Mouse (Mus musculus) kidney, embryonic 14.5 days (tissue): ENCODE measurements at regions not wholly inside any gene's neighbourhood (a gene's known extent, or its start where the extent isn't known, plus 50 kb on each side); places are given as distances from the start of the nearest gene placed in this dataset.

ENCODE experiments used
- ATAC-seq: fragments of 200-750 bp; cut with Nextera tagmentation; 2 replicates; pipeline ENCODE4 v1.8.0; 2017; ENCODE audit warnings: moderate number of reproducible peaks, mild to moderate bottlenecking, moderate TSS enrichment, moderate library complexity; ENCODE audit not compliant: low FRiP score, low TSS enrichment
- H3K27ac ChIP-seq: fragments of 300-500 bp; sonication (generic); 2 replicates; pipeline ENCODE4 v1.5.1; 2014; ENCODE audit warnings: low read depth, mild to moderate bottlenecking, low read length, moderate library complexity, mixed read lengths
- H3K27me3 ChIP-seq: fragments of 300-500 bp; sonication (generic); 2 replicates; pipeline ENCODE4 v1.6.1; 2014; ENCODE audit warnings: mild to moderate bottlenecking, low read length; ENCODE audit not compliant: control insufficient read depth, insufficient read depth
- H3K36me3 ChIP-seq: fragments of 300-500 bp; sonication (generic); 2 replicates; pipeline ENCODE4 v1.6.1; 2014; ENCODE audit warnings: low read length, mixed read lengths; ENCODE audit not compliant: control insufficient read depth, insufficient read depth
- H3K4me1 ChIP-seq: fragments of 300-500 bp; sonication (generic); 2 replicates; pipeline ENCODE4 v1.6.1; 2014; ENCODE audit warnings: low read length, mixed read lengths; ENCODE audit not compliant: control insufficient read depth, insufficient read depth
- H3K4me2 ChIP-seq: fragments of 300-500 bp; sonication (generic); replicated peaks from 2 replicates; pipeline ENCODE4 v1.6.1; 2014; ENCODE audit warnings: low read depth, mild to moderate bottlenecking, low read length
- H3K4me3 ChIP-seq: fragments of 300-500 bp; sonication (generic); 2 replicates; pipeline ENCODE4 v1.5.1; 2014; ENCODE audit warnings: mild to moderate bottlenecking, low read length
- H3K9ac ChIP-seq: fragments of 300-500 bp; sonication (generic); 2 replicates; pipeline ENCODE4 v1.6.1; 2014; ENCODE audit warnings: low read depth, mild to moderate bottlenecking, low read length, moderate library complexity
- H3K9me3 ChIP-seq: fragments of 300-500 bp; sonication (generic); 2 replicates; pipeline ENCODE4 v1.6.1; 2016; ENCODE audit warnings: low read length; ENCODE audit not compliant: control insufficient read depth
- WGBS: fragments of 180-500 bp; shearing (Covaris S2); extraction: QIAGEN DNeasy Blood & Tissue Kit; methylation state at CpG from one replicate; pipeline ENCODE4 v1.1.7; 2014; 5-methylcytosine and 5-hydroxymethylcytosine counted together

DNA sequence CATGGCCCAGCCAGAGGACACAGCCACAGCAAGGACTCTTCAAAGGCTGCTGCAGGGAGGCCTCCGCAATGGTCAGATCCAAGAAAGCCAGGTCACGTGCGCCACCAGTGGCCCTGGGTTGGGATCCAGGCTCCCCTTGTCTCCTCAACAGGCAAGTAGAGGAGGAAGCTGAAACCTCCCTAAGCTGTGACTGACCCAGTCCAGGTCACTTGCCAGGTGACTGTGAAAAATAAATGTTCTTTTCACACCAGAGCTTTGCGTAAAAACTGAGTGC is 57.6 kb upstream of the Slco4a1 start:
- no peak for ATAC-seq
- H3K4me2 ChIP-seq: no peak overlapping the region
- H3K27ac ChIP-seq: no peak overlapping the region
- H3K9ac ChIP-seq: no peak overlapping the region
- no peaks in the 10 kb centered on the region for H3K27me3 ChIP-seq
- H3K4me1 ChIP-seq: no peaks in the 10 kb centered on the region
- H3K36me3 ChIP-seq: no peaks in the 10 kb centered on the region
- no peaks in the 10 kb centered on the region for H3K9me3 ChIP-seq
- WGBS: 85% methylated on average over 4 of the region's 4 CpGs
- H3K4me3 ChIP-seq: no peak overlapping the region

DNA sequence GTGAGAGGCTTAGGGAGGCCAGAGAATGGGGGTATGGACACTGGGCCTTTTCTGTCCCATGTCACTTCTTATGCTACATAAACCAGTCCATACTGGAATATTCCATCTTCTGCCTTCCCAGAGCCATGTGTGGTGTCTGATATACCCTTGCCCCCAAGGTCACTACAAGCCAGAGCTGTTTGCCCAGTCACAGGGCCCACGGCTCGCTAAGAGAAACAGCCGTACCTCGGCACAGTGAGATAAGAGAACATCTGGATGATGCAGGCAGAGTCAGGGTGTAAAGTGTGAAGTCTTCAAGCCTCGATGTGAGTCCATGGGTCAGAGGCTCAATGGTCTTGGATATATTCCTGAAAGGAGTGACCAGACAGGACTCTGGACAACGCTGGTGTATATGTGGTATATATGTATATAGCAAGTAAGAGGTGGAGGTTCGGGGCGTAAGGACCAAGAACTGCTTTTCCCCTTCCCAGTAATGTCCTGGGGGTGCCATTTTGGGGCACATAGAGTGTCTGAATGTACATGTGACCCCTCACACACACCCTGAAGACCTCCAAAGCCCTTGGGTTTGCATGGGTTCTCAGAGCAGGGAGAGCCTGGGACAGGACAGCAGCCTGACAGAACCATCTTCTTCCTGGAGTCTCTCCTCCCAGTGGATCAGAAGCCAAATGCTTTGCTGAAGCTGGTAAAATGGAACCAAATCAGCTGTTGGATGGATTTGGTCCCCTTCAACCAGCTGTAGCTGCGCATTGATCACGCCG is 58.1 kb upstream of the Slco4a1 start:
- no peak overlapping the region for H3K27ac ChIP-seq
- H3K4me2 ChIP-seq: no peak overlapping the region
- no peak overlapping the region for H3K9ac ChIP-seq
- H3K27me3 ChIP-seq: no peaks in the 10 kb centered on the region
- H3K4me1 ChIP-seq: no peaks in the 10 kb centered on the region
- WGBS: 83% methylated on average over 11 of the region's 11 CpGs
- no peaks in the 10 kb centered on the region for H3K9me3 ChIP-seq
- H3K4me3 ChIP-seq: no peak overlapping the region
- H3K36me3 ChIP-seq: no peaks in the 10 kb centered on the region
- ATAC-seq: no peak

DNA sequence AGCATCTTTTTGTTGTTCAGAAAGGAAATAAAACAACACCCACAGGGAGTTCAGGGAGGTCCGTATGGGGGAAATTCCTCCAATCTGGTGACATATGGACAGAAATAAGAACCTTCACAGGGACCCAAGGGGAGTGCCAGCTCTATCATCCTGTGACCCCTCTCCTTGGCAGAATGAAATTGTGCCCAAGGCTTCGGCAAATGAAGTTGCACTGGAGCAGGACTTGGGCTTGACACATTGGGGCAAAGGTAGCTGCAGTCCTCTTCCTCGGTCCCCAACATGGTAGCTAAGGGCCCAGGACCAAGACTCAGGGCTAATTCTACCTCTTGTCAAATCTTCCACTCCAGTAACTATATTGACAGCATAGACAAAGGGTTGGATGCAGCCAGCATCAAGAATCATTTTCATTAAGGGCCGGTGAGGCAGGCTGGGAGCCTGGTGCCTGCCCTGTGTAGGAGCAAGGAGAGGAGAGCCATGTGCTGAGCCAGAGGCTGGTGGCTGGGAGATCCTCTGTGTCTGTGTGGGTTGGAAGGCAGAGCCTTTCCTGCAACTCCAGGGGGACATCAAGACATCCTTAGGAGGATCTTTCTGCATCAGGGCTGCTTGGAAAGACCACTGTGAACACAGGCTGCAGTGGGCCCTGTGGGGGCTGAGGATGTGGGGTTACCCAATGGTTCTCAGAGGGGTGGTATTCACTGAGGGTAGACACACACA is 59.2 kb upstream of the Slco4a1 start:
- no peak overlapping the region for H3K9ac ChIP-seq
- no peak overlapping the region for H3K27ac ChIP-seq
- no peak for ATAC-seq
- no peak overlapping the region for H3K4me3 ChIP-seq
- no peaks in the 10 kb centered on the region for H3K36me3 ChIP-seq
- no peaks in the 10 kb centered on the region for H3K9me3 ChIP-seq
- 70% methylated on average over 4 of the region's 4 CpGs for WGBS
- H3K4me2 ChIP-seq: no peak overlapping the region
- H3K4me1 ChIP-seq: no peaks in the 10 kb centered on the region
- no peaks in the 10 kb centered on the region for H3K27me3 ChIP-seq

DNA sequence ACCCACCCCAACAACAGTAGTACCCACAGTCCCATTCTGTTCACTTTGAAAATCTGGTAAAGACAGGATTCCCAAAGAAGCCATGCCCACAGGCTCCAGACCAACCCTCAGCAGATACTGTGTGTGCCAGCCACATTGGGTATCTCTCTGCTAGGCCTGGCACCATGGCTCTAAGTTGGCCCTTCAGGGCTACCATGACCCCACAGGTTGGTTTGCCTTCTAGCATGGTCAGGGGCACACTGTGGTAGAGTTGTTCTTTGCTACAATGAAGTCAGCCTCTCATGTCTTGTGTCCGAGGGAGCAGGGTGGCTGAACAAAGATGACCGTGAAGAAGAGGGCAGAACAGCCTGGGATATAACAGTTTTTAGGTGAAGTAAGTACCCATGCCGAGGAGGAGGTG is 59.8 kb upstream of the Slco4a1 start:
- Histone ChIP-seq H3K9ac (no peak overlapping the region), H3K4me3 (no peak overlapping the region), H3K36me3 (no peaks in the 10 kb centered on the region), H3K27me3 (no peaks in the 10 kb centered on the region), H3K9me3 (no peaks in the 10 kb centered on the region), H3K27ac (no peak overlapping the region), H3K4me2 (no peak overlapping the region), H3K4me1 (no peaks in the 10 kb centered on the region)
- 83% methylated on average over 3 of the region's 3 CpGs for WGBS
- no peak for ATAC-seq

DNA sequence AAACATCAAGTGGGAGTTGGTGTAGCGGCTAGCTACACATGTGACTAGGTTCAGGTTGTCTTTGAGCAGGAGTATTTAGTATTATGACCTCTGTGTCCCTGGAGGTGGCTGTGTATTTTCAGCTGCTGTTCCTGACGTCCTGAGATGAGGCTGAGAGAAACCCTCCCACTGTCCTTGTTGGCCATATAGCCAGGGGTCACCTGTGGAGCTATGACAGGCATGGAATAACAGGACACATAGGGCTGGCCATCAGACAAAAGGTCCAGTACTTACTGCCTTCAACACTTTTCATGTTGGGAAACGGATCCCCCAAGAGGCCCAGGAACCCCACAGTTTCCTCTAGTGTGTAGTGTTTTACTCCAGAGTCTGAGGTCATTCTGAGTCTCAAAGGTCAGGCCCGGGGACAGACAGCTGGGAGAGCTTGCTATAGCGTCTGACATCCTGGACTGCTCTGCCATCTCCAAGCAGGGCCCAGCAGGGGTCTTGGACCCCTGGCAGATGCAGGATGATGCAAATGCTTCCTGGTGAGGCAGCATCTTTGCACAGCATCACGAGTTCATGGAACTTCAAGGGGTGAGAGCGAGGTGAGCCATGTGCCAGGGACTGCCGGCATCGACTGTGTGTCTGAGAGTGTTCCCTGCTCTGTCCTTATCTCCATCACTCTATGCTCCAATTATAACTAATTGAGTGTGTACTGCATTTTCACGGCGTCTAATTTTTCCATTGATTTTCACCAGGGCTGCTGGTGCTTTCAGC is 60.6 kb upstream of the Slco4a1 start:
- no peak for ATAC-seq
- Histone ChIP-seq H3K4me1 (no peaks in the 10 kb centered on the region), H3K27me3 (no peaks in the 10 kb centered on the region), H3K9ac (no peak overlapping the region), H3K9me3 (no peaks in the 10 kb centered on the region), H3K4me3 (no peak overlapping the region), H3K36me3 (no peaks in the 10 kb centered on the region), H3K4me2 (no peak overlapping the region), H3K27ac (no peak overlapping the region)
- 56% methylated on average over 11 of the region's 11 CpGs for WGBS

DNA sequence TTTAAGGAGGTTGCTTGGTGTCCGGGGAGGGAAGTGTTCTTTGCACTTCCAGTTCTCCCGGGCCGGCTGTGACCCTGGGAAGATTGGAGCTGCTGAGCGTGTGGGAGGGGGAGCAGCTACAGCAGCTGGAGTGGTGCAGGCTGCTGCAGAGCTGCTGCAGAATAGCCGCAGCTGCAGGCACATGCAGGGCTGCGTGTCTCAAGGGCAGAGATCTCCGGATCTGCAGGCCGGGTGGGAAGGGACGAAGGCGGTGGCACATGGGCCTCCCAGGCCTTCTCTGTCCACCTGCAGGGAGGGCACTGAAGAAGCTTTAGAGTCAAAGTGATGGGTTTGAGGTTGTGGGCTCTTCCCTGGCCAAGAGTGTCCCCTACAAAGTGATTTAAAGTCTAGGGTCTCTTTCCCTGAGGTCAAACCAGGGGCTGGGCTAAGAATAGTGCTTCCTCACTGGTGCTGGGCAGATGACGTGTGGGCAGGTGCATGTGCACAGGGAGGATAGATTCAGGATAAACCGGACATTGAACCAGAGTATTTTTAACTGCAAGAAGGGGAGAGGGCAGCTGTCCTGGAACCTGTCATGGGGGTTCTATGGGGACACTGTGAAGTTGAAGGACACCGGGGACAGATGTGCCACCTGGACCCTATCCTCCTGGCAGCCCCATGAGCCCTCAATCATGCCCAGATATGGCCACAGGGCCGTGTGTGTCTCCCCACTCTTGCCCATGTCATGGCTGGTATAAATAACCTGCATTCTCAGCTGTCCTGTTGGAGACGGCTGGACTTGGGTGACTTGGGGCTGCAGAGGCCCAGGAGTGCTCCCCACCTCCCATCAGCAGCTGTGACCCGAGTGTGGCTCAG is 58.6 kb upstream of the Gata5 start:
- Histone ChIP-seq H3K36me3 (no peaks in the 10 kb centered on the region), H3K4me3 (no peak overlapping the region), H3K9ac (no peak overlapping the region), H3K27ac (no peak overlapping the region), H3K4me2 (no peak overlapping the region), H3K27me3 (peaks cover 11% of the 10 kb centered on the region; the same call in 1 of the 2 replicates), H3K4me1 (no peaks in the 10 kb centered on the region), H3K9me3 (no peaks in the 10 kb centered on the region)
- WGBS: 54% methylated on average over 16 of the region's 16 CpGs
- ATAC-seq: no peak

DNA sequence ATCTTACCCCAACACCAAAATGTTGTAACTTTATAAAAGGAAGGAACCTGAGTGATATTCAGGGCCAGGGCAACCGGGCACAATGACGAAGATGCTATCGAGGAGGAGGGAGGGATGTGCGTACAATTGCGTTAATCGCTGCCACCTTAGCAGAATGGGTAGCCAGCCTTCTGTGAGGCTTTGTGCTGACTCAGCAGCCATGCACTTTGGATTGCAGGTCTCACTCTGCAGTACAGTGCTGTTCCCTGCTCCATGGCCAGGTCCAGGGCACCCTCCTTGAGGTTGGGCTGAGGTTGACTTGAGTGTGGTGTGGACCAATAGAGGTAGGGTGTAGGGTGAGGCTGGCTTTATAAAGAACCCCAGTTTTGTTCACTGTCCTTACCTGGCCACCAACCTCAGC is 57.8 kb upstream of the Gata5 start:
- H3K36me3 ChIP-seq: no peaks in the 10 kb centered on the region
- no peak overlapping the region for H3K27ac ChIP-seq
- no peaks in the 10 kb centered on the region for H3K9me3 ChIP-seq
- no peak overlapping the region for H3K4me2 ChIP-seq
- no peak overlapping the region for H3K4me3 ChIP-seq
- 96% methylated on average over 6 of the region's 6 CpGs for WGBS
- peaks cover 18% of the 10 kb centered on the region; the same call in 1 of the 2 replicates for H3K27me3 ChIP-seq
- H3K4me1 ChIP-seq: no peaks in the 10 kb centered on the region
- no peak overlapping the region for H3K9ac ChIP-seq
- no peak for ATAC-seq

DNA sequence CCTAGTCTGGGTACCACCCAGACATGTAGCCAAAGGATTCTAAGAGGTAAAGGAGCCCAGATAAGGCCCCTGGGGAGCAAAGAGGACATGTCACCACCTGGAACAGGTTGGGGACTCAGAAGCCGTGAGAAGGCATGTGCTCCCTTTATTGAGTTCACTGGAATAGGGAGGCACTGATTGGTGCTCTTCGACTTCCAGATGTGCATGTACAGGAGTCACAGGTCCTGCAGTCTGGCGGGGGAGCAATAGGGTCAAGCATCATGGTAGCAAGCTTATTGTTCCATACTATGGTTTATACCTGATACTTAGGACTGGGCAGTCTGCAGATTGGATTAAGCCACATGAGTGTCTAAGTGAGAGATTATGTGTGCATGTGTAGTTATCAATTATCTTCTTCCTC is 56.9 kb upstream of the Gata5 start:
- H3K9ac ChIP-seq: no peak overlapping the region
- H3K27me3 ChIP-seq: peaks cover 27% of the 10 kb centered on the region
- H3K4me2 ChIP-seq: no peak overlapping the region
- no peaks in the 10 kb centered on the region for H3K9me3 ChIP-seq
- WGBS: 82% methylated on average over 3 of the region's 3 CpGs
- no peak overlapping the region for H3K4me3 ChIP-seq
- no peaks in the 10 kb centered on the region for H3K36me3 ChIP-seq
- H3K4me1 ChIP-seq: peaks cover 3% of the 10 kb centered on the region; the same call in 1 of the 2 replicates
- H3K27ac ChIP-seq: no peak overlapping the region
- ATAC-seq: no peak
